ENCODE assay signal across 8 mouse cellular contexts in the genomic region with DNA sequence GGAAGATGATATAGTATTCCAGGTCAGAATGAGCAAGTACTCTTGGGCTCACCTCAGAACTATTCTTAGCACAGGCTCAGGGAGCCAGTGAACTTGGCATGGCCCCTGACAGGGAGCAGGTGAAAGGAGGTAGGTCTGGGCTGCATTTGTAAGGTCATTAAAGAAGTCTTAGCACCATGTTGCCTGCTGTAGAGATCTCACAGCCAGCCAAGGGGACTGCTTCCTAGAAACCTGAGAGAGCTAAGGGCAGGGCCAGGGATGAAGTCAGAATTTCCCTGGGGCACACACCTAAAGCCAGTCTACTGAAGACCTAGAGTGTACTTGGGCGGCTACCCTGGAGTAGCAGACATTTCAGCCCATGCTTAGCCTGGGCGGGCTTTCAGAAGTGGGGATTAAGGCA.
DNase-seq lines count a peak whose midpoint lies in the region; ATAC-seq lines count a peak whose summit lies in the region.
"Had no signal": no experiment of that assay in that cellular context is flagged by ENCODE, and none has a peak within 500 bp of the region (broad histone marks: within the 10 kb centered on the region; RNA-seq: fewer than 3 reads in every experiment).

No protein-coding gene starts in this region.

- 36% methylated on average over 2 of the region's 2 CpGs for WGBS in kidney, embryonic 15.5 days
- 25% methylated on average over 2 of the region's 2 CpGs for WGBS in embryonic facial prominence, embryonic 11.5 days

- no peaks in the 10 kb centered on the region for H3K9me3 ChIP-seq in kidney, embryonic 15.5 days (replicated peaks)
- no peaks in the 10 kb centered on the region for H3K9me3 ChIP-seq in embryonic facial prominence, embryonic 11.5 days (replicated peaks; ENCODE audit: control insufficient read depth, low read length)
- H3K9me3 ChIP-seq: embryonic facial prominence, embryonic 15.5 days had no signal

- no peaks in the 10 kb centered on the region for H3K36me3 ChIP-seq in kidney, embryonic 15.5 days
- no peaks in the 10 kb centered on the region for H3K36me3 ChIP-seq in embryonic facial prominence, embryonic 11.5 days (replicated peaks; ENCODE audit: control insufficient read depth, insufficient read depth, low read depth, low read length)
- H3K36me3 ChIP-seq: embryonic facial prominence, embryonic 15.5 days had no signal

- intact Hi-C loops in gastrocnemius, postnatal 36 days (cut with DNase I), result no loop called here

- H3K9ac ChIP-seq in kidney, embryonic 15.5 days, result no peak overlapping the region
- H3K9ac ChIP-seq in embryonic facial prominence, embryonic 11.5 days (replicated peaks; ENCODE audit: low read length), result no peak overlapping the region
- H3K9ac ChIP-seq: embryonic facial prominence, embryonic 15.5 days had no signal

- ATAC-seq in kidney, embryonic 15.5 days (replicated peaks; ENCODE audit: low FRiP score), result no peak
- no peak for ATAC-seq in embryonic facial prominence, embryonic 11.5 days (replicated peaks; ENCODE audit: insufficient number of reproducible peaks, low FRiP score, low TSS enrichment, low read depth)

- H3K27ac ChIP-seq in kidney, embryonic 15.5 days, result peak overlapping the region; percentile 79
- 0 out of 2 replicates have a peak overlapping the region, but pooled peaks have one; percentile 8 for H3K27ac ChIP-seq in embryonic facial prominence, embryonic 11.5 days (replicated peaks; ENCODE audit: low read depth, low read length)
- H3K27ac ChIP-seq: embryonic facial prominence, embryonic 15.5 days had no signal

- H3K27me3 ChIP-seq in kidney, embryonic 15.5 days, result no peaks in the 10 kb centered on the region
- H3K27me3 ChIP-seq in embryonic facial prominence, embryonic 11.5 days (ENCODE audit: control insufficient read depth, insufficient read depth, low read length), result no peaks in the 10 kb centered on the region
- H3K27me3 ChIP-seq: embryonic facial prominence, embryonic 15.5 days had no signal

- 0 out of 2 replicates have a peak overlapping the region, but pooled peaks have one; percentile 1 for H3K4me2 ChIP-seq in kidney, embryonic 15.5 days
- no peak overlapping the region; the same call in 1 of the 2 replicates for H3K4me2 ChIP-seq in embryonic facial prominence, embryonic 11.5 days (ENCODE audit: low read depth, low read length)
- H3K4me2 ChIP-seq: embryonic facial prominence, embryonic 15.5 days had no signal

- DNase-seq in kidney, postnatal 25 days, result no peak
- DNase-seq in embryonic facial prominence, embryonic 11.5 days (ENCODE audit: low spot score), result no peak
- DNase-seq in gastrocnemius, postnatal 36 days, result peak; percentile 13 to 18
- DNase-seq in lung, postnatal 4 days, result peak; percentile 21 to 42
- DNase-seq in retina, postnatal 1 day, result no peak
- no peak for DNase-seq in cerebellum, adult 18-20 months

- H3K4me3 ChIP-seq in kidney, embryonic 15.5 days (replicated peaks), result no peak overlapping the region
- no peak overlapping the region for H3K4me3 ChIP-seq in embryonic facial prominence, embryonic 11.5 days (ENCODE audit: low read depth, low read length)
- H3K4me3 ChIP-seq: embryonic facial prominence, embryonic 15.5 days had no signal

- H3K4me1 ChIP-seq in kidney, embryonic 15.5 days, result peaks cover 39% of the 10 kb centered on the region
- H3K4me1 ChIP-seq in embryonic facial prominence, embryonic 11.5 days (ENCODE audit: control insufficient read depth, insufficient read depth, low read length), result peaks cover 5% of the 10 kb centered on the region

Comparison
In these comparisons a context has a peak if more than half of its experiments do, and no peak if none do; other contexts are left out.
1. DNase-seq: peak in gastrocnemius, postnatal 36 days (2 of 2) and lung, postnatal 4 days (2 of 2); none in kidney, postnatal 25 days (0 of 2), embryonic facial prominence, embryonic 11.5 days (single experiment), retina, postnatal 1 day (single experiment) and cerebellum, adult 18-20 months (0 of 2).